In genomic region chr9:70080027-70080800, GRCm38 (mm10) we compare ENCODE assay signal across 14 mouse cellular contexts. TPM values are rescaled to one million over a fixed set of nuclear protein-coding genes. Genes with fewer than 3 reads are reported as not detected.
A peak's percentile ranks its signal among the peaks of the same experiment; 100 is the strongest.
DNase-seq lines count a peak whose midpoint lies in the region; ATAC-seq and TF ChIP-seq lines count a peak whose summit lies in the region.
"Had no signal": no experiment of that assay in that cellular context is flagged by ENCODE, and none has a peak within 500 bp of the region (broad histone marks: within the 10 kb centered on the region; RNA-seq: fewer than 3 reads in every experiment).

No protein-coding gene starts in this region.

- intact Hi-C loops in gastrocnemius, adult 2 months (cut with DNase I): loop anchor here (5.0 kb wide), 1 partner anchor 63 kb away; no protein-coding TSS in a partner anchor

- DNase-seq in 3134 (ENCODE audit: extremely low read depth, insufficient read length, low spot score): peak; percentile 38
- DNase-seq in B cell, adult 2 months: peak; percentile 76 to 78
- peak; percentile 9 for DNase-seq in c-Kit-positive CD71-negative TER-119-negative erythroid progenitor cells, embryonic 14.5 days (ENCODE audit: low read depth)
- DNase-seq in spleen, adult 18-20 months: peak; percentile 50
- no peak for DNase-seq in left cerebral cortex, adult 8-10 months (ENCODE audit: low spot score in 2 of 2)
- no peak for DNase-seq in right cerebral cortex, postnatal 14 days
- no peak for DNase-seq in gastrocnemius, adult 2 months
- DNase-seq: gastrocnemius, postnatal 36 days; kidney, adult 18-20 months; layer of hippocampus, adult 9-11 months had no signal

- no peaks in the 10 kb centered on the region for H3K27me3 ChIP-seq in neural tube, embryonic 15.5 days (replicated peaks)
- H3K27me3 ChIP-seq: limb, embryonic 12.5 days; midbrain, embryonic 15.5 days had no signal

- TF ChIP-seq CTCF in gastrocnemius, adult 2 months (IDR thresholded peaks at IDR 0.05): no peak

- 87% methylated on average over 9 of the region's 9 CpGs for WGBS in neural tube, embryonic 15.5 days

- no peak overlapping the region for H3K4me3 ChIP-seq in neural tube, embryonic 15.5 days (replicated peaks)
- no peak overlapping the region for H3K4me3 ChIP-seq in gastrocnemius, adult 2 months
- H3K4me3 ChIP-seq: limb, embryonic 12.5 days; midbrain, embryonic 15.5 days had no signal

- H3K36me3 ChIP-seq in neural tube, embryonic 15.5 days: no peaks in the 10 kb centered on the region
- H3K36me3 ChIP-seq: limb, embryonic 12.5 days; midbrain, embryonic 15.5 days had no signal

- no peaks in the 10 kb centered on the region for H3K9me3 ChIP-seq in neural tube, embryonic 15.5 days (replicated peaks)
- H3K9me3 ChIP-seq: limb, embryonic 12.5 days; midbrain, embryonic 15.5 days had no signal

- H3K27ac ChIP-seq in neural tube, embryonic 15.5 days (replicated peaks): no peak overlapping the region
- H3K27ac ChIP-seq in gastrocnemius, adult 2 months: no peak overlapping the region
- H3K27ac ChIP-seq: limb, embryonic 12.5 days; midbrain, embryonic 15.5 days had no signal

- no peak overlapping the region for H3K4me2 ChIP-seq in neural tube, embryonic 15.5 days
- H3K4me2 ChIP-seq: limb, embryonic 12.5 days; midbrain, embryonic 15.5 days had no signal

- ATAC-seq in neural tube, embryonic 15.5 days (ENCODE audit: low FRiP score): no peak
- ATAC-seq: midbrain, embryonic 15.5 days had no signal

- no peaks in the 10 kb centered on the region for H3K4me1 ChIP-seq in neural tube, embryonic 15.5 days
- H3K4me1 ChIP-seq: midbrain, embryonic 15.5 days had no signal

- no peak overlapping the region for H3K9ac ChIP-seq in neural tube, embryonic 15.5 days (replicated peaks)
- H3K9ac ChIP-seq: limb, embryonic 12.5 days; midbrain, embryonic 15.5 days had no signal

RNA-seq across cellular contexts. Expression of gene Gcnt3, which starts 42.3 kb away (rescaled TPM):
- polyA plus RNA-seq in neural tube, embryonic 15.5 days (2015; fragmentation: Nextera tagmentation; extraction: Ambion mirVana): 0.77 TPM in 1 of 2 replicates, not detected in the other
- not detected for total RNA-seq in left cerebral cortex, adult 8-10 months (2022)
- total RNA-seq in gastrocnemius, adult 2 months (2021): not detected
- total RNA-seq: gastrocnemius, postnatal 36 days had no signal
- polyA plus RNA-seq: forebrain, embryonic 11.5 days; limb, embryonic 12.5 days; midbrain, embryonic 15.5 days had no signal

Comparison
In these comparisons a context has a peak if more than half of its experiments do, and no peak if none do; other contexts are left out.
1. DNase-seq: peak in 3134 (single experiment), B cell, adult 2 months (2 of 2), c-Kit-positive CD71-negative TER-119-negative erythroid progenitor cells, embryonic 14.5 days (single experiment) and spleen, adult 18-20 months (2 of 2); none in left cerebral cortex, adult 8-10 months (0 of 2), right cerebral cortex, postnatal 14 days (single experiment) and gastrocnemius, adult 2 months (single experiment).